Mouse (Mus musculus): Measurements from ENCODE around the gene Rbfox3. TPM values are rescaled to one million over a fixed set of nuclear protein-coding genes. Genes with fewer than 3 reads are reported as not detected.

Rbfox3 gene
- polyA plus RNA-seq, 1 experiment = 117 TPM

DNA sequence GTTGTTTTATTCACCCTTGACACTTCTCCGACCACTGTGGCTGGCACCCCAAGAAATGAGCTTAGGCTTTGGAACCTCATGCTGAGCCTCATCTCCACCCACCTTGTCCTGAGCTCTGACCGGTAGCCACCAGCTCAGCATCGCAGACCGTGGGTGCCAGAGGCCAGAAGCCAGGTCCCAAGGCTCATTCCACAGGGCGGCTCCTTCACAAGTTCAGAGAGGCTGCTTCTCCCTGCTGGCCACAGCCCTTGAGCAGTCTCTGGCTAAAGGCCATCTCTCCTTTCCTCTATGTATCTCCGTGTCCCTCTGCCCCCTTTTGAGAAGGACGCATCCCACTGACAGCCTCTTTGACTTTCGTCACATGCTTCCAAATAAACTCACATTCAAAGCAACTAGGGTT is 23.0 kb downstream of the Rbfox3 start:
- Histone ChIP-seq H3K4me1 (ENCODE audit: control insufficient read depth, insufficient read depth, low read length) (peaks cover 33% of the 10 kb centered on the region), H3K27ac (ENCODE audit: insufficient read depth, low read length) (0 out of 2 replicates have a peak overlapping the region, but pooled peaks have one; percentile 28), H3K4me3 (ENCODE audit: insufficient read depth, low read length) (no peak overlapping the region)
- TF ChIP-seq POLR2A (IDR thresholded peaks at IDR 0.05; ENCODE audit: extremely low read depth, insufficient read depth, low read length) = no peak
- TF ChIP-seq CTCF (IDR thresholded peaks at IDR 0.05; ENCODE audit: extremely low read depth, insufficient read depth, low read length) = no peak

DNA sequence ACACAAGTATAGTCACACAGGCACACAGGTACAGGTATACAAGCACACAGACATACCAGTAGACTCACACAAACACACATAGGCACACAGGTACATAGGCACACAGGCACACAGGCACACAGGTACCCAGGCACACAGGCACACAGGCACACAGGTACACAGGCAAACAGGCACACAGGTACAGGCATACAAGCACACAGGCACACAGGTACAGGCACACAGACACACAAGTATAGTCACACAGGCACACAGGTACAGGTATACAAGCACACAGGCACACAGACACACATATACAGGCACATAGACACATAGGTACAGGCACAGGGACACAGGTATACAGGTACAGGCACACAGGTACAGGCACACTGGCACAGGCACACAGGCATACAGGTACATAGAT is 24.2 kb downstream of the Rbfox3 start:
- no peak for TF ChIP-seq CTCF (IDR thresholded peaks at IDR 0.05; ENCODE audit: extremely low read depth, insufficient read depth, low read length)
- TF ChIP-seq POLR2A (IDR thresholded peaks at IDR 0.05; ENCODE audit: extremely low read depth, insufficient read depth, low read length) = no peak
- Histone ChIP-seq H3K4me3 (ENCODE audit: insufficient read depth, low read length) (no peak overlapping the region), H3K27ac (ENCODE audit: insufficient read depth, low read length) (peak overlapping the region; percentile 98), H3K4me1 (ENCODE audit: control insufficient read depth, insufficient read depth, low read length) (peaks cover 43% of the 10 kb centered on the region)

DNA sequence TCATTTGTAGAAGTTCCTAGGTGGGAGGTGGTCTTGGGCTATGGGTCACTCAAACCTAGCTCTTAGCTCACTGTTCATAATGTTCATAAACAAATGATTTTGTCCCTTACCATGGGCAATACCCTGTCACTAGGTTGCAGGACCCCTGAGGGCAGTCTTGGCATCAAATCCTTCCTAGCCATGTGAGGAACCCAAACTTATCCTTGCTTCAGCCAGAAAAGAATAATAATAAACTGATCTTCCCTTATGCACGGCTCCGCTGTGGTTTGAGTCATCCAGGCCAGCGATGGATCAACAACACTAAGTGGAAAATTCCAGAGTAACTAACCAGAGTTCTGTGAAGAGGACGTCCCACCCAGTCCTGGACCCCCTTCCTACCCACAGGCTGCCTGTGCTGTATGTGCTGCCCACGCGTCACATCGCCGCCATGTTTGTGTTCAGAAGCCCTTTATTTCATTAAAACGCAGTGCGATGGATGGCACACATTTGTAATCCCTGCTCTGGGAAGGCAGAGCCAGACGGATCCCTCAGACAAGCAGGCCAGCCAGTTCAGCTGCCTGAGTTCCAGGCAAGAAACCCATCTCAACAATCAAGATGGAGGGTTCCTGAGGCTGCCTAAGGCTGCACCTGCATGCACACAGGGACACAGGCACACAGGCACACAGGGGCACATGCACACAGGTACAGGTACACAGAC is 25.0 kb downstream of the Rbfox3 start:
- peaks cover 45% of the 10 kb centered on the region for H3K4me1 ChIP-seq (ENCODE audit: control insufficient read depth, insufficient read depth, low read length)
- no peak overlapping the region for H3K4me3 ChIP-seq (ENCODE audit: insufficient read depth, low read length)
- no peak for TF ChIP-seq POLR2A (IDR thresholded peaks at IDR 0.05; ENCODE audit: extremely low read depth, insufficient read depth, low read length)
- TF ChIP-seq CTCF (IDR thresholded peaks at IDR 0.05; ENCODE audit: extremely low read depth, insufficient read depth, low read length) = no peak
- peak overlapping the region; percentile 98 for H3K27ac ChIP-seq (ENCODE audit: insufficient read depth, low read length)

DNA sequence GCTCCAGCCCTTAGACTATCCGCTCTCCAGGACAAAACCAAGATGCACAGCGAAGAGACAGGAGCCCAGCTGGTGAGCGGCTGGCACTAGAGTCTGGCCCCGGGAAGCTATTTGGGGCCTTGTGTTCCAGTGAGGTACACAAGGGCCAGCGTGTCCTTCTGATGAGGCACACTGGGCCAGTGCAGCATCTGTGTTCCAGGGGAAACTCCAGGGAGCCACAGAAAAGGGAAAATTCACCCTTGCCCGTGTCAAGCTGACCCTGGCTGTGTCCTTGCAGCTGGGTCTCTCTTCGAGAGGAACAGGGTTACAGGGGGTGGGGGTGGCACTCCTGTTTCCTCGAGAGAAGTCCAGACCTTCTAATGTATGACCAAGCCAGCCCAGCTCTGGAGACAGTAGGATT is 25.8 kb downstream of the Rbfox3 start:
- H3K27ac ChIP-seq (ENCODE audit: insufficient read depth, low read length) = peak overlapping the region; percentile 98
- TF ChIP-seq POLR2A (IDR thresholded peaks at IDR 0.05; ENCODE audit: extremely low read depth, insufficient read depth, low read length) = no peak
- TF ChIP-seq CTCF (IDR thresholded peaks at IDR 0.05; ENCODE audit: extremely low read depth, insufficient read depth, low read length) = no peak
- H3K4me1 ChIP-seq (ENCODE audit: control insufficient read depth, insufficient read depth, low read length) = peaks cover 46% of the 10 kb centered on the region
- H3K4me3 ChIP-seq (ENCODE audit: insufficient read depth, low read length) = no peak overlapping the region

DNA sequence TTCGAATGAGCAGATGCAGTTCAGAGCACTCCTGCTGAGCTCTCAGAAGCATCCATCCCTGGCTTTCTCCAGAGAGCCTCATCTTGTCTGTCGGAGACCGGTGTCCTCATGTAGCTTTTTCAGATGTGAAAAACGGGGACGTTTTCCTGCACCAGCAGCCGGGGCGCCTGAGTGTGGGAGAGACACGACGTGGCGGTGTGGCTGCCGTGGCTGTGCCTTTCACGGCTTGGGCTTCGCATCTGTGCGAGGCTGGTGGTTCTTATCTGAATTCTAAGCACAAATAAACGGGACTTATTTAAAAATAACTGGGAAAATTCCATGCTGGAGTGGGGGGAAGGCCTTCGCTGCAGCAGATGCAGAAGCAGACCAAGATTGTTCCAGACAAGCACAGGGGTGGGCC is 26.3 kb downstream of the Rbfox3 start:
- Histone ChIP-seq H3K4me1 (ENCODE audit: control insufficient read depth, insufficient read depth, low read length) (peaks cover 46% of the 10 kb centered on the region), H3K27ac (ENCODE audit: insufficient read depth, low read length) (peak overlapping the region; percentile 98), H3K4me3 (ENCODE audit: insufficient read depth, low read length) (no peak overlapping the region)
- TF ChIP-seq CTCF (IDR thresholded peaks at IDR 0.05; ENCODE audit: extremely low read depth, insufficient read depth, low read length) (no peak), POLR2A (IDR thresholded peaks at IDR 0.05; ENCODE audit: extremely low read depth, insufficient read depth, low read length) (no peak)

DNA sequence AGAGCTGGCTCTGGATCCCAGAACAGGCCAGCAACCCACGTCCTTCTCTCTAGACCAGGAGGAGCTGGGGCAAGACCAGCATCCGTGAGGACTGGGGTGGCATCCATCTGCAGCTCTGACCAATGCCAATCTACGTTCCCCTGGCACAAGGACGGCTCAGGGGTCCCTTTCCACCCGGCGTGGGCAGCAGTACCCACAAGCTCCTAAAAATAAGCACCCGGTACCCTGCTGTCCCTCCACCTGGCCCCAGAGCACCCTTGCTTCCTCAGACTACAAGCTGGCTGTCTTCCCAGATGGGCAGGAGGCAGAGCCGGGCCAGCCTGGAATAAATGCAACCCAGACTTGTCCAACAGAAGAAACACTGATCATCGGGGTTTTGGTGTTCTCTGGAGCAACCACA is 28.3 kb downstream of the Rbfox3 start:
- Histone ChIP-seq H3K27ac (ENCODE audit: insufficient read depth, low read length) (peak overlapping the region; percentile 89), H3K4me3 (ENCODE audit: insufficient read depth, low read length) (no peak overlapping the region), H3K4me1 (ENCODE audit: control insufficient read depth, insufficient read depth, low read length) (peaks cover 43% of the 10 kb centered on the region)
- TF ChIP-seq POLR2A (IDR thresholded peaks at IDR 0.05; ENCODE audit: extremely low read depth, insufficient read depth, low read length) = no peak
- no peak for TF ChIP-seq CTCF (IDR thresholded peaks at IDR 0.05; ENCODE audit: extremely low read depth, insufficient read depth, low read length)

DNA sequence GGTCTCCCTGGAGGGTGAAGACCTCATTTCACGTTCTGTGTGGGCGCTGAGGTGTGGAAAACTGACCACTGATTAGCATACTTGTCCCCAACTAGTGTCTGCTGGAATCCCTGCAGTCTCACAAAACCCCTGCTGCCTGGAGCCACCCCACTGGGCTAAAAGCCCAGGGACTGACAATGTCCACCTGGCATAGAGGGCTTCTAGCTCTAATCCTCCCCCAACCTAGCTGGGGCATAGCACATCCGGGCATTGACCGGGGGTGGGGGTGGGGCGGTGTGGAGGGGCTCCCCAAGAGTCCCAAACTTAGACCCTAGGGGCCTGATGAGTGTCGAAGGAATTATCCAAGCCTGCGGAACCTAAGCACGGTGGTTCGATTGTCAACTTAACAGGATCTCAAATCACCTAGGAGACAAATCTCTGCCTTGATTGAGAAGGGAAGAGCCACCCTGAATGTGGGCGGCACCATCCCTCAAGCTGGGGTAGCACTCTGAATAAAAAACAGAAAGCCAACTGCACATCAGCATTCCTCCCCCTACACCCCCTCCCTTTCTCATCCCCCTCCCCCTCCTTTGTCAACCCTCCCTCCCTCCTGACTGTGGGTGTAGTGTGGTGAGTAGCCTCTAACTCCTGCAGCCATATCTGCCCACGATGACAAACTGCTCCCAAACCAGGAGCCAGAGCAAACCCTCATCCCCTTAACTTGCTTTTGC is 29.5 kb downstream of the Rbfox3 start:
- TF ChIP-seq POLR2A (IDR thresholded peaks at IDR 0.05; ENCODE audit: extremely low read depth, insufficient read depth, low read length) = no peak
- Histone ChIP-seq H3K4me1 (ENCODE audit: control insufficient read depth, insufficient read depth, low read length) (peaks cover 40% of the 10 kb centered on the region), H3K27ac (ENCODE audit: insufficient read depth, low read length) (peak overlapping the region; percentile 89), H3K4me3 (ENCODE audit: insufficient read depth, low read length) (no peak overlapping the region)

DNA sequence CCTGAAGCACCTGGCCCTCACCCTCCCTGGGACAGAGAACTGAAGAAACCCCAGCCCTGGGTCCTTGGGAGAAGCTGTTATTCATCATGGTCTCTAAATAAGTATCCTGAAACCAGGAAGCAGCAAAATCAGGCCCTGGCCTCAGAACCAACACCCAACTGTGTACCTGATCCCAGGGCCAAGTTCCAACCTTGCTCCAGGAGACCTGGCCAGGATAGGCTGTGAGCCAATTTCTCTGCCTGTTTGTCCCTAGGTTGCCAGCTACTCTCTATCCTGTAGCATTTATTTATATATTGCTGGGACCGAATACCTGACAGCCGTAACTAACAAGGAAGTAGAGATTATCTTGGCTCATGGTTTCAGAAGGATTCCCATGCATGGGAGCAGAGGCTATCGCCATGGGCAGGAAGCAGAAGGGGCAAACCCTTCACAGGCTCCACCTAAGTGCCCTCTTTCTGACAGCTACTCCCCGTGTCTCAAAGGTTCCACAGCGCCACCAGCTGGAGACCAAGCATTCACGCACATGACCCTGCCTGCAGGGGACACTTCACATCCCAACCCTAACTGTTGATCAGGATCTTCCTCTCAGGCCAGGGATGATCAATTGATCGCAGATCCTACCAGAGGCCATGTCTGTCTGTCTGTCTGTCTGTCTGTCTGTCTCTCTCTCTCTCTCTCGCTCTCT is 31.8 kb downstream of the Rbfox3 start:
- H3K27ac ChIP-seq (ENCODE audit: insufficient read depth, low read length) = no peak overlapping the region

DNA sequence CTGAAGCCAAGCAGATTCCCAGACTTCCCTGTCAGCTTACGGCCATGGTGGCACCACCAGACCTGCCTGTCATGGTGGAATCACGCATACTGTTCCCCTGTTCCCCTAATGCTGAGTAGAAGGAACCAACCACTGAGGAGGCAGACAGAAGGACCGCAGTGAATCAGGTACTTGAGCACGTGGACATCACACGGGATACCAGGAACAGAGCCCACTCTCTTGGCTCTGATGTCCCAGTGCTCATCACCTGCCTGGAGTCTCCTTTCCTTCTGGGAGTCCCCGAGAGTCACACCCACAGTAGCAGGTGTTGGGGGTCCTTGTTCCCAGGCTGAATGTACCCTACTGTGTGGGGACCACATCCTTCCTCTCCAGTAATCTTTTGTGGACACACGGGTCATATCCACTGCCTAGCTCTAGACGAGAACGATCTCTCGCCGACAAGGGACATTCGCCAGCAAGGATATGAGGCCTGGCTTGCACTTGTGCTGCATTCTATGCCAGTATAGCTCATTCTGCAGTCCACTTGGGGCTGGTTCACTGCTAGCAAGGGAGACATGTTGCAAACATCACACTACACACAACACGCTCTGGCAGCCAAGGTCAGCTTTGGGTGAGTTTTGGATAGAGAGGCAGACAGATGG is 32.7 kb downstream of the Rbfox3 start:
- Histone ChIP-seq H3K27ac (ENCODE audit: insufficient read depth, low read length) (no peak overlapping the region), H3K4me3 (ENCODE audit: insufficient read depth, low read length) (no peak overlapping the region), H3K4me1 (ENCODE audit: control insufficient read depth, insufficient read depth, low read length) (peaks cover 39% of the 10 kb centered on the region)
- TF ChIP-seq CTCF (IDR thresholded peaks at IDR 0.05; ENCODE audit: extremely low read depth, insufficient read depth, low read length) (no peak), POLR2A (IDR thresholded peaks at IDR 0.05; ENCODE audit: extremely low read depth, insufficient read depth, low read length) (no peak)

More for the DNA sequence above, 31.8 kb downstream of the Rbfox3 start:
- no peak overlapping the region for H3K4me3 ChIP-seq (ENCODE audit: insufficient read depth, low read length)
- TF ChIP-seq CTCF (IDR thresholded peaks at IDR 0.05; ENCODE audit: extremely low read depth, insufficient read depth, low read length) (0 out of 2 replicates have a peak, but pooled peaks have one; percentile 1), POLR2A (IDR thresholded peaks at IDR 0.05; ENCODE audit: extremely low read depth, insufficient read depth, low read length) (no peak)
- H3K4me1 ChIP-seq (ENCODE audit: control insufficient read depth, insufficient read depth, low read length) = peaks cover 38% of the 10 kb centered on the region
